Mouse (Mus musculus): Measurements from ENCODE around the gene Ypel5. TPM values are rescaled to one million over a fixed set of nuclear protein-coding genes. Genes with fewer than 3 reads are reported as not detected.

Ypel5 gene
- polyA plus RNA-seq, 1 experiment from 2014 or later, result 79.4 TPM

DNA sequence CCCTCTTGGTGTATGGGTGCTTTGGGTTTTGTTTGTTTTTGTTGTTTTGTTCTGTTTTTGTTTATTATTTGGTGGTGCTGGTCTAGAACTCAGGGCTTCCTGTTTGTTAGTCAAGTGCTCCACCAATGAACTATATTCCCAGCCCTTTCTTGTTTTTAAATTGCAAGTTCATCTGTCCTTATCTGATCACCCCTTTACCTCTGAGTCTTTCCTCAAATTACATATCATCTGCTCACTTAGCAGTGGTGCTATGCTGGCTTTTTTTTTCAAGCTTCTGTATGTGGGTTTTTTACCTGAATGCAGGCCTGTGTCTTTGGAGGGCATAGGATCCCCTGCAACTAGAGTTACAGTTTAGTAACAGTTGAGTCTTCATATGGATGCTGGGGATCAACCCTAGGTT lies 9.3 kb downstream of the Ypel5 start:
- H3K9ac ChIP-seq, result no peak overlapping the region
- H3K27me3 ChIP-seq, result no peaks in the 10 kb centered on the region
- H3K4me1 ChIP-seq (replicated peaks), result peaks cover 10% of the 10 kb centered on the region
- ATAC-seq (ENCODE audit: low read depth), result no peak
- no peak overlapping the region for H3K27ac ChIP-seq
- no peak overlapping the region for H3K4me2 ChIP-seq
- H3K36me3 ChIP-seq, result peaks cover 47% of the 10 kb centered on the region
- no peak overlapping the region for H3K4me3 ChIP-seq (replicated peaks)
- H3K9me3 ChIP-seq (replicated peaks), result no peaks in the 10 kb centered on the region
- no peak for DNase-seq

DNA sequence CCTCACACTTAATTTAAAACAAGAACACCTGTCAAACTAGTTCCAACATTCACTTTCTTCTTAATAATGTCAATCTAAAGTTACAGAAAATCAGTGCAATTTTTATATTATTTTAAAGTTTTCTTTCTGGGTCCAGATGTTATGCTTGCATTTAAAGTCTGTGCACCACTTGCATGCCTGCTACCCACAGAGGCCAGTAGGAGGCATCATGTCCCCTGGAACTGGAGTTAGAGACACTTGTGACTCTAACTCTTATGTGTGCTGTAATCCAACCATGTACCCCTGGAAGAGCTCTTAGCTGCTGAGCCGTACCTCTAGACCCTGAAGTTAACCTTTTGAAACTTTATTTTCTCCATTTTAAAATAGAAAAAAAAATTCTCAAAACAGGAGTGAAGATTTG lies 19.0 kb downstream of the Ypel5 start:
- Histone ChIP-seq H3K9ac (no peak overlapping the region), H3K27ac (no peak overlapping the region), H3K4me3 (replicated peaks) (no peak overlapping the region), H3K9me3 (replicated peaks) (no peaks in the 10 kb centered on the region), H3K4me2 (no peak overlapping the region), H3K36me3 (peaks cover 4% of the 10 kb centered on the region), H3K27me3 (no peaks in the 10 kb centered on the region), H3K4me1 (replicated peaks) (no peaks in the 10 kb centered on the region)
- WGBS (ENCODE audit: insufficient replicate concordance), result 64% methylated on average over 1 of the region's 1 CpGs
- DNase-seq (no peak), ATAC-seq (ENCODE audit: low read depth) (no peak)

DNA sequence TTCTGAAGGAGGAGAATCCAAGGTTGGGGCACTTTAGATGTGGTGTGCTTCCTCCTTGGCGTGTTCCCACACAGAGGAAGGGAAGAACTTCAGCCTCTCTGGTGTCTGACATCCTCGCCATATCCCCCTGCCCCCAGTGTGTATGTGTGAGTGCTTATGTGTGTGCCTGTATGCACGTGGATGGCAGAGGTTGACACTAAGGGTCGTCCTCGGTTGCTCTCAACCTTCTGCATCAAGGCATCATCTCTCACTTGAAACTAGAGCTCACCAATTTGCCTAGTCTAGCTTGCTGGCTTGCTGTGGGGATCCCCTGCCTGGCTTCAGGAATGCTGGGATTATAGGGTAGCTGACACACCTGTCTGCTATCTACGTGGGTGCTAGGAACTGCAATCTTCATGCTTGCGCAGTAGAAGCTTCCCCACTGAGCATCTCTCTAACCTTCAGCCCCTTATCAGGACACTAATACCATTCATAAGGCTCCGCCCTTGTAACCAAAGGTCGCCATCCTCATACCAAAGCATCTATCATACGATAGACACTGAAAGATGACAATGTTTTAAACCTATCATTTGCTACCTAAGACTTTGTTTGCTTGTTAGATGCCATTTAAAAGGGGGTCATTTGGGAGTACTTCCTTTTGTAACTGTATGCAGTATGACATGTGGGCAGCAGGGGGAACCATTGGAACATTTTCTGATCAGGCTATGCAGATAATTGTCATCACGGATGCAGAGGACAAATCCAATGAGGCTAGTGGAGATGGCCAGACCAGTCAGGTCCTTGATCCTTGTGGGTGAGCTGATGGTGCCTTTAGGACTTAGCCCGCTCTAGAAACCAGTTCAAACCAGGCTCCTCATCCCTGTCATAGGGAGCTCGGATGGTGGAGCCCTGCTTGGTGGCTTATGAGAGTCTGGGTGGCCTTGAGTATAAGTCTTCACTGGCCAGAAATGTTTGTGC lies 21.7 kb downstream of the Ypel5 start:
- H3K4me2 ChIP-seq, result no peak overlapping the region
- H3K9ac ChIP-seq, result no peak overlapping the region
- H3K4me3 ChIP-seq (replicated peaks), result no peak overlapping the region
- H3K27ac ChIP-seq, result no peak overlapping the region
- DNase-seq, result peak; percentile 8
- H3K36me3 ChIP-seq, result no peaks in the 10 kb centered on the region
- no peak for ATAC-seq (ENCODE audit: low read depth)
- no peaks in the 10 kb centered on the region for H3K9me3 ChIP-seq (replicated peaks)
- no peaks in the 10 kb centered on the region for H3K27me3 ChIP-seq
- WGBS (ENCODE audit: insufficient replicate concordance), result 39% methylated on average over 13 of the region's 13 CpGs
- H3K4me1 ChIP-seq (replicated peaks), result no peaks in the 10 kb centered on the region

DNA sequence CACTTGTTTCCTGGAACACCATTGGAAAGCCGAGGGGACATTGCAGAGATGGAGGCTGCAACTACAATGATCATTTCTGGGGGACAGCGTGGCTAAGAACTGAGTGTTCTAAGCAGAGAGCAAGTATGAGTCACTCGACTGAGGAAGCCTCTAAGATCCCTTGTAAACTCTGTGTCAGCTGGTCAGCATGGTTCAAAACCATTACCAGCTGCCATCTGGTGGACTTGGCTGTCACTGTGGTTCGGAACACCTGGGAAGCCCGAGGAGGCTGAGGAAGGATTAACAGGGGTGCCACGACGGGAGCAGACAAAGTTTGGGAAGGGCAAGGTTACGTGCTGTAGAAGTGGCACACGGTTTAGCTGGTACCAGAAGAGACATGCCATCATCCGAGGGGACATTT lies 27.0 kb downstream of the Ypel5 start:
- Histone ChIP-seq H3K36me3 (no peaks in the 10 kb centered on the region), H3K9me3 (replicated peaks) (no peaks in the 10 kb centered on the region), H3K27me3 (no peaks in the 10 kb centered on the region), H3K27ac (no peak overlapping the region), H3K4me1 (replicated peaks) (no peaks in the 10 kb centered on the region), H3K4me2 (no peak overlapping the region), H3K9ac (no peak overlapping the region), H3K4me3 (replicated peaks) (no peak overlapping the region)
- 65% methylated on average over 10 of the region's 10 CpGs for WGBS (ENCODE audit: insufficient replicate concordance)
- DNase-seq (no peak), ATAC-seq (ENCODE audit: low read depth) (no peak)

DNA sequence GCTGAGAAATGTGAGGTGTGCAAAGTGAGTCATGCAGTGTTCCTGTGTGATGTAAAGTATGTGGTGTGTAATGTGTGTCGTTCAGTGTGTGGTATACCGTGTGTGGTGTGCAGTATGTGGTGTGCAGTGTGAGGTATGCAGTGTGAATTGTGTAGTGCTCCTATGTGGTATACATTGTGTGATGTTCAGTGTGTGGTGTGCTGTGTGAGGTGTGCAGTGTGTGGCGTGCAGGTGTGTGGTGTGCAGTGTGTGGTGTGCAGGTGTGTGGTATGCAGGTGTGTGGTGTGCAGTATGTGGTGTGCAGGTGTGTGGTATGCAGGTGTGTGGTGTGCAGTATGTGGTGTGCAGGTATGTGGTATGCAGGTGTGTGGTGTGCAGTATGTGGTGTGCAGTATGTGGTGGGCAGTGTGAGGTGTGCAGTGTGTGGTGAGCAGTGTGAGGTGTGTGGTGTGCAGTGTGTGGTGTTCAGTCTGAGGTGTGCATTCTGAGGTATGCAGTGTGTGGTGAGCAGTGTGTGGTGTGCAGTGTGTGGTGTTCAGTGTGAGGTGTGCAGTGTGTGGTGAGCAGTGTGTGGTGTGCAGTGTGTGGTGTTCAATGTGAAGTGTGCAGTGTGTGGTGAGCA lies 30.5 kb downstream of the Ypel5 start:
- no peak overlapping the region for H3K9ac ChIP-seq
- ATAC-seq (ENCODE audit: low read depth) (no peak), DNase-seq (no peak)
- H3K4me3 ChIP-seq (replicated peaks), result no peak overlapping the region
- H3K27ac ChIP-seq, result no peak overlapping the region
- H3K36me3 ChIP-seq, result no peaks in the 10 kb centered on the region
- no peaks in the 10 kb centered on the region for H3K27me3 ChIP-seq
- WGBS (ENCODE audit: insufficient replicate concordance), result 56% methylated on average over 3 of the region's 3 CpGs
- H3K4me1 ChIP-seq (replicated peaks), result no peaks in the 10 kb centered on the region
- no peak overlapping the region for H3K4me2 ChIP-seq
- H3K9me3 ChIP-seq (replicated peaks), result no peaks in the 10 kb centered on the region

DNA sequence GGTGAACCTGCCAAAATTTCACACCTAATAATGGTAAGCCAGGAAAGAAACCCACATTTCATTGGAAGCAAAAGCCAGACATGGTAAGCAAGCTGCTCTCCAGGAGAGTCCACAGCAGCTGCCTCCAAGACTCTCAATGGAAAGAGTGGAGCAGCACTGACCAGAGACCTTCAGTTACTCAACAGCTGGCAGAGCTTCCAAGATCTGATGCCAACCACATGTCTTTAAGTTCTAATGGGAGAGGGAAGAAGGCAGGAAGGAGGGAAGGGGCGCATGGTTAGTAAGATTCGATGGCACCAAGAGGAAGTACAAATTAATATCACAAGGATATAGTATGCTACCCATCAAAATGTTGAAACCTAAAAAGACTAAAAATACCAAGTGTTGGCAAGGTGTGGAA lies 31.9 kb downstream of the Ypel5 start:
- no peak overlapping the region for H3K4me3 ChIP-seq (replicated peaks)
- no peaks in the 10 kb centered on the region for H3K4me1 ChIP-seq (replicated peaks)
- no peaks in the 10 kb centered on the region for H3K9me3 ChIP-seq (replicated peaks)
- ATAC-seq (ENCODE audit: low read depth) (no peak), DNase-seq (no peak)
- H3K9ac ChIP-seq, result no peak overlapping the region
- no peaks in the 10 kb centered on the region for H3K27me3 ChIP-seq
- H3K4me2 ChIP-seq, result no peak overlapping the region
- H3K27ac ChIP-seq, result no peak overlapping the region
- no peaks in the 10 kb centered on the region for H3K36me3 ChIP-seq
- WGBS (ENCODE audit: insufficient replicate concordance), result 66% methylated on average over 2 of the region's 2 CpGs

DNA sequence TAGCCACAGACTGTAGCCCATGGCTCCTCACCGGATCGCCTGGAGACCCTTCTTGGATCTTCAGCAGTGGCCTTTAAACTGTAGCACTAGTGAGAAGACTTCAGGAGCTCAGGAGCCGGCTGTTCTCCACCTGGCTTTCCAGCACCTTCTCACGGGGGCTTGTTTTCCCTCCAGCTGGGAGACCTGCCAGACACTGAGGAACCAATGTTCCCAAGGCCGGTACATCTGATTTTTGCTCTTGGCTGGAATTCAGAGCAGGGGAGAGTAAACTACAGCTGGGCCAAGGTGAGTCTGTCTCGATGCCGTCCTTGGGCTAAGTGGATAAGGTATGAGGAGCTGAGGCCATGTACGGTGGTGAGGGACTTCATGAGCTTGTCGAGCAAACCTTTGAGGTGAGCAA lies 42.7 kb downstream of the Ypel5 start:
- no peaks in the 10 kb centered on the region for H3K9me3 ChIP-seq (replicated peaks)
- 70% methylated on average over 9 of the region's 9 CpGs for WGBS (ENCODE audit: insufficient replicate concordance)
- no peak overlapping the region for H3K4me3 ChIP-seq (replicated peaks)
- no peaks in the 10 kb centered on the region for H3K36me3 ChIP-seq
- no peak overlapping the region for H3K9ac ChIP-seq
- ATAC-seq (ENCODE audit: low read depth), result no peak
- H3K27me3 ChIP-seq, result 0 out of 2 replicates have a peak, but pooled peaks cover 4% of the 10 kb centered on the region
- H3K4me2 ChIP-seq, result no peak overlapping the region
- no peak overlapping the region for H3K27ac ChIP-seq
- no peak for DNase-seq
- H3K4me1 ChIP-seq (replicated peaks), result no peaks in the 10 kb centered on the region

DNA sequence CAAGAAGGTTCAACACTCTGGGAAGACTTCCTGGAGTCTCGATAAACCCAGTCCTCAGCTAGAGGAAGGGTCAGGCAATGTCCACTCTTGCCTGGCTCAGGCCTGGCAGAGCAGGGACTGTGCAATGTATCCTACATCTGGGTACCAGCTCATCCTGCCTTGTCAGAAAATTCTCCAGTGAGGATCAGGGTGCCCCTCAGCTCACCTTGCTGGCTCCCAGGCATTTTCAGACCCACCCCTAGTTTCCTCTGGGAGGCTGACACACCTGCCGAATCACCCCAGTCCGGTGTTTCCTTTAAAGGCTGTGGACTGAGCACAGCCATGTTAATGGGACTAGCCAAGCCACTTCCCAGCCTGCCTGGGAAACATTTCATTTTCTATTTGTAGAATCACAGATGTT lies 43.9 kb downstream of the Ypel5 start:
- no peaks in the 10 kb centered on the region for H3K9me3 ChIP-seq (replicated peaks)
- H3K36me3 ChIP-seq, result no peaks in the 10 kb centered on the region
- no peak overlapping the region for H3K27ac ChIP-seq
- no peak overlapping the region for H3K4me2 ChIP-seq
- H3K4me3 ChIP-seq (replicated peaks), result no peak overlapping the region
- H3K9ac ChIP-seq, result no peak overlapping the region
- DNase-seq (no peak), ATAC-seq (ENCODE audit: low read depth) (no peak)
- 72% methylated on average over 3 of the region's 3 CpGs for WGBS (ENCODE audit: insufficient replicate concordance)
- no peaks in the 10 kb centered on the region for H3K4me1 ChIP-seq (replicated peaks)
- H3K27me3 ChIP-seq, result 0 out of 2 replicates have a peak, but pooled peaks cover 4% of the 10 kb centered on the region

DNA sequence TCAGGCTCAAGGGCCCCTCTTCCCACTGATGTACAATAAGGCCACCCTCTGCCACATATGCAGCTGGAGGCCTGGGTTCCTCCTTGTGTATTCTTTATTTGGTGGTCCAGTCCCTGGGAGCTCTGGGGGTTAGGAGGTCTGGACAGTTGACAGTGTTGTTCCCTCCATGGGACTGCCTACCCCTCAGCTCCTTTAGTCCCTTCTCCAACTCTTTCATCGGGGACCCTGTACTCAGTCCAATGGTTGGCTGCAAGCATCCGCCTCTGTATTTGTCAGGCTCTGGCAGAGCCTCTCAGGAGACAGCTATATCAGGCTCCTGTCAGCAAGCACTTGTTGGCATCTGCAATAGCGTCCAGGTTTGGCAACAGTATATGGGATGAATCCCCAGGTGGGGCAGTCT lies 44.8 kb downstream of the Ypel5 start:
- Histone ChIP-seq H3K4me1 (replicated peaks) (no peaks in the 10 kb centered on the region), H3K4me2 (no peak overlapping the region), H3K9ac (no peak overlapping the region), H3K4me3 (replicated peaks) (no peak overlapping the region), H3K27ac (no peak overlapping the region), H3K36me3 (no peaks in the 10 kb centered on the region), H3K9me3 (replicated peaks) (no peaks in the 10 kb centered on the region), H3K27me3 (0 out of 2 replicates have a peak, but pooled peaks cover 4% of the 10 kb centered on the region)
- ATAC-seq (ENCODE audit: low read depth) (no peak), DNase-seq (no peak)
- WGBS (ENCODE audit: insufficient replicate concordance), result 60% methylated on average over 3 of the region's 3 CpGs

DNA sequence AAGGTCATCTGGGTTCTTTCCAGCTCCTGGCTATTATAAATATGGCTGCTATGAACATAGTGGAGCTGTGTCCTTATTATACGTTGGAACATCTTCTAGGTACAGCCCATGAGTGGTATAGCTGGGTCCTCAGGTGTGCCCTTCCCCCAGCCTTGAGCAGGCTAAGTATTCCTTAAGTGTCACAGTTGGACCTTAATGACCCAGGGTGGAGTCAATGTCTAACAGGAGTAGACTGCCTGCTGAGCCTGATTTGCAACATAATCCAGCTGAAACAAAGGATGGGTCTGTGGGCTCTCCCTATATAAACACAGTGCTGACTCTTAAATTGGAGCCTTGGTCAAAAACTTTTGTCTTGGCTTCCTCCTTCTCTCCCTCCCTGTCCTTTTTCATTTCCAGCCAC lies 45.6 kb downstream of the Ypel5 start:
- no peak overlapping the region for H3K9ac ChIP-seq
- no peak overlapping the region for H3K4me3 ChIP-seq (replicated peaks)
- 34% methylated on average over 1 of the region's 1 CpGs for WGBS (ENCODE audit: insufficient replicate concordance)
- ATAC-seq (ENCODE audit: low read depth) (no peak), DNase-seq (no peak)
- no peaks in the 10 kb centered on the region for H3K36me3 ChIP-seq
- 0 out of 2 replicates have a peak, but pooled peaks cover 4% of the 10 kb centered on the region for H3K27me3 ChIP-seq
- H3K27ac ChIP-seq, result no peak overlapping the region
- H3K4me2 ChIP-seq, result no peak overlapping the region
- no peaks in the 10 kb centered on the region for H3K9me3 ChIP-seq (replicated peaks)
- H3K4me1 ChIP-seq (replicated peaks), result no peaks in the 10 kb centered on the region

DNA sequence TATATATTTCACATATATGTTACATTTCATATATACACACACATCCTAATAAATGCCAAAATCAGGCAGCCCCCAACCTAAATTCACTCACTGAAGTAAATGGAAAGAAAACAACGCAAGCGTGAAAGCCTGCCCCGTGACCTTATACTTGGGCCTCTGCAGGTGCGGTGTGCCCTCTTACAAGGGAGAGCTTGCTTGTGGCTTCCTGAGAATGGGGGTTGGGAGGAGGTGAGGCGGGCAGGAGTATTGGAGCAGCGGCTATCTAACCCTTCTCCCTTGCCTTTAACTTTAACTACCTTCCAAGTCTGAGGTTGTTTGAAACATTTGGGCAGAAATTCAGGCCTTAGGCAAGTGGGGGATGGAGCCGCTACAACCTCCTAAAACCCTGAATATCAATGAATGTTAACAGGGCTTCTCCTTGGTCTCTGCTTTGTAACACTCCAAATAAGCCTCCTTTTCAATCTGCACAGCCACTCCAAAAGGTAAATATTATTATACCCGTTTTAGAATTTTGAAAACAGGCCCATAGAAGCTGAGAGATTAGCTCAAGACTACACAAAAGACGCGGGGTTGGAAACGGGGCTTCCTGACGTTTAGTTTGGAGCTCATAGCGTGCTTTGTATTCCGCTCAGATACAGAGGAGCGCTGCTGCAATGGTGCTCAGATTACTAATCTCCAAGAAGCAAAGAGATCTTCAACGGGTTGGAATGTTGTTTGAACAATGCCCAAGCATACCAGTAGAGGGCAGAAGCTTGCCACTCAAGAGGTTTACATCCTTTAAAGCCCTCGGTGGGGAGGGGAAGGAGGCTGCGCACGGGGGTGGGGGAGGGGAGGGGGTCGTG lies 53.5 kb downstream of the Ypel5 start:
- no peak overlapping the region for H3K4me2 ChIP-seq
- no peak overlapping the region for H3K4me3 ChIP-seq (replicated peaks)
- 27% methylated on average over 20 of the region's 20 CpGs for WGBS (ENCODE audit: insufficient replicate concordance)
- no peak overlapping the region for H3K27ac ChIP-seq
- ATAC-seq (ENCODE audit: low read depth), result no peak
- no peaks in the 10 kb centered on the region for H3K4me1 ChIP-seq (replicated peaks)
- no peaks in the 10 kb centered on the region for H3K27me3 ChIP-seq
- H3K9ac ChIP-seq, result no peak overlapping the region
- peak; percentile 12 for DNase-seq
- no peaks in the 10 kb centered on the region for H3K9me3 ChIP-seq (replicated peaks)
- H3K36me3 ChIP-seq, result no peaks in the 10 kb centered on the region

All from liver, embryonic 13.5 days (tissue).